Mouse (Mus musculus) left cerebral cortex, adult 6 months (tissue): ENCODE results near the gene Plcd1. TPM values are rescaled to one million over a fixed set of nuclear protein-coding genes. Genes with fewer than 3 reads are reported as not detected.

Experiments used
- long read RNA-seq, 2 experiments: library from polyadenylated mRNA; unstranded; transcript quantifications; one replicate each; pipeline ENCODE4 v2.0.0; 2019 to 2020
- polyA plus RNA-seq: library from polyadenylated mRNA; unstranded; fragments of <200 nt; fragmentation: Nextera tagmentation; gene quantifications from 2 replicates; pipeline ENCODE4 v1.2.3, GENCODE M21; 2021

Plcd1 gene
- polyA plus RNA-seq, result 8.4 and 10.5 TPM in 2 replicates
- long read RNA-seq, experiment 1, transcript Plcd1-202 (15 exons, 2,715 nt), result minor isoform, 6 of 77 reads
- long read RNA-seq, experiment 1, transcript Plcd1-201 (15 exons, 2,657 nt), result major isoform, 52 of 77 reads
- long read RNA-seq, experiment 1, partial matches to known transcripts, result 4 of 77 reads
- long read RNA-seq, experiment 1, other reads (novel, unspliced or antisense), result 15 of 77 reads
- long read RNA-seq, experiment 2, transcript Plcd1-201 (15 exons, 2,657 nt), result major isoform, 9 of 12 reads
- long read RNA-seq, experiment 2, partial matches to known transcripts, result 3 of 12 reads
- long read RNA-seq, experiment 2, other reads (novel, unspliced or antisense), result 0 of 12 reads

DNA sequence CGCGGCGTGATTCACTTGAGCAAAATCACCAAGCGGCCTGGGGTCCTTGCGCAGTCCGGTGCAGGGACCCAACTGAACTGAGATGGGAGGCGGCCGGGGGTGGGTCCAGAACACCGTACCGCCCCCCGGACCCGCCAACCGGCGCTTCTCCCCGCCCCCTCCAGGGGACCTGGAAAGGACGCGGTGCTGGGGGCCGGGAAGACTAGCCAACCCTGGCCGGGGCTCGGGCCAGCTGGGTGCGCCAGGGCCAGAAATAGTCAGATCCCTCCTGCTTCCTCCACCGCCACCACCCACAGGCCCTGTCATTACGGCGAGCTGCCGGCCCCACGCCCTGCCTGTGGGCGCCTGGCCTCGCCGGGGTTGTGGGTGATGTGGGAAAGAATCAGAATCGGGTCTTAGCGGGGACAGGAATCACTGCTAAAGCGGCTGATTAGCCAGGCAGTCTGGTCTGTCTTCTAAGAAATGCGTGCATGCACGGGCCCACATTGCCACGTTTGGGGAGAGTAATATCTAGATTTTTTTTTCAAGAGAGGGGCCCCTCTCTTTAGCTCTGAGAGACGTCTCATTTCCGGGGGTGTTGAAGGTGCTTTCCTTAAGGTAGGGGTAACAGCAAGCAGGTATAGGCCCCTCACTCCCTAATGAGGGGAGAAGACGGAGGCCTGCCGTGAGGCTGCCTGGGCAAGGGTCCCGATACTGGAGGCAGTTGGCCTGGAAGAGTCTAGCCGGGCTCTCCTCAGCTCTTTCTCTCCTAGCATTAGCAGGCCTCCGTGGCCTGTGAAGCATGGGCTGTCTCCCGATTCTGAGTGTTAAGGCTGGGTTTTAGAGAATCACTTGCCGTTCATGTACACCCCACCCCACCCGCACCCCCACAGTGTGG lies at the start of gene Plcd1:
Gene Plcd1 (minus strand): TSS at position 84 of the 877 bp plus-strand sequence.

DNA sequence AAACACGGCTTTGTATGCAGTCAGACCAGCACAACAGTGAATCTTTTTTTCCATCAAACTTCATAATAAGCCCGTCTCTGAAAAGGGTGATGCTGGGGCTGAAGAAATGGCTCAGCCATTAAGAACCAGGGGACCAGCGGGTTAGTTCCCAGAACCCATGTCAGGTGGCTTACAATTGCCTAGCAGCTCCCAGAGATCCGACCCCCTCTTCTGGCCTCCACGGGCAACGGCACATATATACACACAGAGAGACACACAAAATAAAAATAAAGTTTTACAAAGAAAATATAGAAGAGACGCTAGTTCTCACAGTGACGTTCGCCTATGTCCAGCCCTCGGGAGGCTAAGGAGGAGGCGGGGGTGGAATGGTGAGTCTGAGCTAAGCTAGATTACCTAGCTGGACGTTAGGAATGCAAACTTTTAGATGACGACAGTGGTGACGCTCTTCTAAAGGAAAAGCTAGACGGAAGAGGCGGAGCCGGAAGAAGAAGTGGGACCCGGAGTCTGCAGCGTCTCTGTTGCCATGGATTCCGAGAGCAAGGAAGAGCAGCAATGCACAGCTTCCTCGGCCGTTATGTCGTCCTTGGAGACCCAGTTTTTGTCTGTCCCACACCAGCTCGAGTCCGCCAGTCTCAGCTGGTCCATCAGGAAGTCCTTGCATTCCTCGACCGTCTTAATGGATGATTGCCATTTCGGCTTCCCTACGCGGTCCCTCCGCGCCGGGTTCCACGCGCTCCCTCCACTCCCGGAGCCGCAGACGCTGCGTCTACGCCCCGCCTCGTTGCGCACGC lies 8.9 kb upstream of the Plcd1 start, which contains the start of gene Dlec1:
Gene Dlec1 (plus strand): TSS at position 487 of the 791 bp plus-strand sequence.

DNA sequence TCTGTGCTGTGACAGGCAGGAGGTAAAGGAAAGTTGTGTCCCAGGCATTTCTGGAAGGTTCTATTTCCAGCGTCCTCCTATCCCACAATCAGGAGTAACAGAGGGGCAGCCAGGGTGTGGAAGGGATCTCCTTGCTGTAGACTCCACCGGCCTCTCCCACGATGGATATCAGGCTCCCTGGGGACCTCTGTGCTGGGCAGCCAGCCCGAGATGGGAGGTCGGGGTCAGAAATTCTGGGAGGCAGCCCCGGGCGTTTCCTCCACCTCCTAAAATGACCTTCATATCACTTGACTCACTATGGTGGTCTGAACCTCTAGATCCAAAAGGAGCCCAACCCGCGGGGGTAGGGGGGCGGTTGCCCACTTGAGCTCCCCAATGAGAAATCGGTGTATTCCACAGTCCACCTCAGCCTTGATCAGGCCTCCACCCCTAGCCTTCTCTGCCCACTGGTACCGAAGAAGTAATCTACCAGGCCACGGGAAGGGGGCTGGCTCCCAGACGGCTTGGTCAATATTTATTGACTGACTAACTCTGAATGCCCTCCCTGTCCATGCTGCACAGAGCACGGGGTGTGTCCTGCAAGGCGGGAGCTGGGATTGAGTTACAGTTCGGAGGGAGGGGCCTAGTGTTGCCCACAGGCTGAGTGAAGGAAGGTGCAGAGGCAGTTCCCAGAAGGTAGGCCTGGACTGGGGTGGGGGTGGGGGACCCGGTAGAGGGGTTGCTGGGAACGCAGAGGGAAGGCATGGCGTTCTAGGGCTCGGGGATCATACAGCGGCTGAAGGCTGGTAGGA lies 41.0 kb downstream of the Plcd1 start, which contains the start of gene Vill:
Gene Vill (plus strand): TSS at position 625 of the 791 bp plus-strand sequence.

Other genes starting within 250 kb of the Plcd1 start
- 4.4 and 5.8 TPM in 2 replicates for gene Ctdspl, start 167.0 kb downstream of the Plcd1 start, polyA plus RNA-seq
- 1.9 and 2.4 TPM in 2 replicates for gene Vill, start 40.7 kb downstream of the Plcd1 start, polyA plus RNA-seq
- 0.83 and 1.7 TPM in 2 replicates for gene Dlec1, start 9.0 kb upstream of the Plcd1 start, polyA plus RNA-seq
- gene Acaa1b, start 63.6 kb upstream of the Plcd1 start, polyA plus RNA-seq, result 0.80 and 1.4 TPM in 2 replicates
- gene Gm47289, start 65.7 kb upstream of the Plcd1 start, polyA plus RNA-seq, result not detected in 2 replicates
- not detected in 2 replicates for gene Slc22a13, start 115.6 kb upstream of the Plcd1 start, polyA plus RNA-seq
- gene Oxsr1, start 228.9 kb upstream of the Plcd1 start, polyA plus RNA-seq, result 2.8 and 4.3 TPM in 2 replicates
- 92.4 and 118 TPM in 2 replicates for gene Acaa1a, start 246.2 kb upstream of the Plcd1 start, polyA plus RNA-seq
- gene Myd88, start 247.9 kb upstream of the Plcd1 start, polyA plus RNA-seq, result 4.8 and 4.9 TPM in 2 replicates